Mouse (Mus musculus) bone marrow macrophage, adult 2 months (primary cell): ENCODE results near the gene Wdr54.

Experiments
- CTCF ChIP-seq: IDR thresholded peaks from 2 replicates; pipeline ENCODE4 v1.5.1; 2012; ENCODE audit warnings: low read depth, mild to moderate bottlenecking, low read length, moderate library complexity
- POLR2A ChIP-seq: IDR thresholded peaks from 2 replicates; pipeline ENCODE4 v1.6.1; 2012; ENCODE audit warnings: mild to moderate bottlenecking, low read depth, low read length, borderline replicate concordance

GRCm38 (mm10) chr6:83180605-83181004 is 24.4 kb upstream of the Wdr54 start:
- no peak for TF ChIP-seq CTCF
- TF ChIP-seq POLR2A = no peak
